In genomic region chr4:140469760-140470452, GRCm38 (mm10) we compare ENCODE assay signal across 10 mouse cellular contexts.
DNase-seq lines count a peak whose midpoint lies in the region; TF ChIP-seq lines count a peak whose summit lies in the region.
"Had no signal": no experiment of that assay in that cellular context is flagged by ENCODE, and none has a peak within 500 bp of the region (broad histone marks: within the 10 kb centered on the region; RNA-seq: fewer than 3 reads in every experiment).

No protein-coding gene starts in this region.

- peaks cover 22% of the 10 kb centered on the region for H3K9me3 ChIP-seq in CH12.LX (replicated peaks; ENCODE audit: low read length)
- H3K9me3 ChIP-seq: hindbrain, embryonic 13.5 days had no signal

- peak in 1 of 2 experiments; percentile 43; a peak in 2 of 4 replicates for TF ChIP-seq CTCF in CH12.LX (conservative IDR thresholded peaks at IDR 0.05 in 1 of 2, IDR thresholded peaks at IDR 0.05 in 1 of 2; ENCODE audit: low read depth in 2 of 2, low read length in 2 of 2)
- TF ChIP-seq CTCF in brain, embryonic 14.5 days (IDR thresholded peaks at IDR 0.05; ENCODE audit: borderline replicate concordance, extremely low read depth, insufficient read depth, insufficient read length): peak; percentile 17; the same call in 1 of the 2 replicates
- no peak for TF ChIP-seq CTCF in thymus, adult 2 months (IDR thresholded peaks at IDR 0.05; ENCODE audit: borderline replicate concordance, control insufficient read depth, extremely low read depth, insufficient read depth, low read length, poor library complexity)

- no peak overlapping the region for H3K27ac ChIP-seq in CH12.LX (ENCODE audit: insufficient read depth, low read depth)
- no peak overlapping the region for H3K27ac ChIP-seq in thymus, adult 2 months (ENCODE audit: control insufficient read depth, insufficient read depth, low read length)
- H3K27ac ChIP-seq: hindbrain, embryonic 13.5 days; liver, embryonic 13.5 days had no signal

- peak; percentile 22 for TF ChIP-seq RAD21 in CH12.LX (IDR thresholded peaks at IDR 0.05; ENCODE audit: low read depth, low read length)

- no peak overlapping the region for H3K4me2 ChIP-seq in CH12.LX (ENCODE audit: insufficient read depth, low read depth, poor library complexity, severe bottlenecking)
- H3K4me2 ChIP-seq: hindbrain, embryonic 13.5 days; liver, embryonic 13.5 days had no signal

- H3K36me3 ChIP-seq in CH12.LX (replicated peaks in 1 of 2; ENCODE audit: control insufficient read depth in 1 of 2, insufficient read depth in 1 of 2, low read length in 1 of 2): no peaks in the 10 kb centered on the region
- H3K36me3 ChIP-seq in thymus, adult 2 months (ENCODE audit: control insufficient read depth, insufficient read depth, low read length): no peaks in the 10 kb centered on the region
- H3K36me3 ChIP-seq: hindbrain, embryonic 13.5 days; liver, embryonic 13.5 days had no signal

- no peaks in the 10 kb centered on the region for H3K4me1 ChIP-seq in CH12.LX (ENCODE audit: control insufficient read depth in 1 of 2, insufficient read depth in 2 of 2)
- no peaks in the 10 kb centered on the region for H3K4me1 ChIP-seq in thymus, adult 2 months (replicated peaks; ENCODE audit: control insufficient read depth, insufficient read depth, low read length)
- H3K4me1 ChIP-seq: liver, embryonic 13.5 days had no signal

- no peak overlapping the region for H3K4me3 ChIP-seq in CH12.LX (replicated peaks in 1 of 3; ENCODE audit: low read depth in 2 of 3, low read length in 2 of 3, poor library complexity in 1 of 3)
- no peak overlapping the region for H3K4me3 ChIP-seq in thymus, adult 2 months (ENCODE audit: control insufficient read depth, insufficient read depth, low read length)
- H3K4me3 ChIP-seq: hindbrain, embryonic 13.5 days; liver, embryonic 13.5 days had no signal

- 72% methylated on average over 13 of the region's 13 CpGs for WGBS in thymus, adult 2 months

- dilution Hi-C loops in CH12.LX (cut with MboI; ENCODE audit: extremely low pct_ligation_motif_present, extremely low pct_unique_long_range_greater_than_20kb, low sequenced_read_pairs): no loop called here

- no peak for TF ChIP-seq EP300 in CH12.LX (IDR thresholded peaks at IDR 0.05; ENCODE audit: low read length)

- DNase-seq in gastrocnemius, postnatal 10 days: peak; percentile 23
- no peak for DNase-seq in gastrocnemius, postnatal 14 days
- DNase-seq in CH12.LX (ENCODE audit: extremely low read depth): peak; percentile 2
- DNase-seq in brain, embryonic 14.5 days (ENCODE audit: low read depth): peak; percentile 41
- peak; percentile 46 to 50 for DNase-seq in layer of hippocampus, postnatal 25 days (ENCODE audit: extremely low spot score in 1 of 2, low spot score in 1 of 2)
- no peak for DNase-seq in spleen, postnatal 4 days (ENCODE audit: low spot score in 2 of 2)
- DNase-seq in B cell, adult 2 months: no peak
- DNase-seq in thymus, adult 2 months: no peak
- DNase-seq: liver, embryonic 13.5 days had no signal

- peaks cover 39% of the 10 kb centered on the region for H3K27me3 ChIP-seq in CH12.LX (replicated peaks)
- no peaks in the 10 kb centered on the region for H3K27me3 ChIP-seq in thymus, adult 2 months (ENCODE audit: control insufficient read depth, insufficient read depth, low read length)
- H3K27me3 ChIP-seq: liver, embryonic 13.5 days had no signal

- TF ChIP-seq POLR2A in CH12.LX (IDR thresholded peaks at IDR 0.05; ENCODE audit: low read depth, low read length): no peak
- TF ChIP-seq POLR2A in brain, embryonic 14.5 days (IDR thresholded peaks at IDR 0.05; ENCODE audit: borderline replicate concordance, extremely low read depth, insufficient read depth, insufficient read length, poor library complexity, severe bottlenecking): no peak
- no peak for TF ChIP-seq POLR2A in thymus, adult 2 months (IDR thresholded peaks at IDR 0.05; ENCODE audit: control insufficient read depth, extremely low read depth, insufficient read depth, low read length, poor library complexity)

- intact Hi-C loops in gastrocnemius, postnatal 14 days (cut with DNase I; ENCODE audit: low total_unique reads): no loop called here

- no peak overlapping the region for H3K9ac ChIP-seq in CH12.LX (ENCODE audit: insufficient read depth, low read depth)
- H3K9ac ChIP-seq: hindbrain, embryonic 13.5 days; liver, embryonic 13.5 days had no signal

- in situ Hi-C loops in CH12.LX (cut with MboI; ENCODE audit: low pct_ligation_motif_present, low pct_unique_long_range_greater_than_20kb, low sequenced_read_pairs): no loop called here

- H3K79me2 ChIP-seq in CH12.LX (replicated peaks; ENCODE audit: control insufficient read depth, extremely low read depth, insufficient read depth, poor library complexity, severe bottlenecking): no peaks in the 10 kb centered on the region

TF ChIP-seq in CH12.LX, 34 proteins besides CTCF, POLR2A, EP300 and RAD21:
- TF ChIP-seq JUND (conservative IDR thresholded peaks at IDR 0.05; ENCODE audit: low read depth, low read length) (no peak), CHD1 (IDR thresholded peaks at IDR 0.05; ENCODE audit: low read depth, low read length) (no peak), IRF4 (IDR thresholded peaks at IDR 0.05; ENCODE audit: low read depth, low read length) (no peak), NRF1 (IDR thresholded peaks at IDR 0.05; ENCODE audit: low read depth, low read length) (no peak), UBTF (IDR thresholded peaks at IDR 0.05; ENCODE audit: low read depth, low read length) (no peak), CHD2 (IDR thresholded peaks at IDR 0.05; ENCODE audit: low read length) (no peak), SMC3 (IDR thresholded peaks at IDR 0.05; ENCODE audit: low read depth, low read length) (no peak), MEF2A (IDR thresholded peaks at IDR 0.05; ENCODE audit: borderline replicate concordance, low read depth, low read length) (no peak), POLR2AphosphoS2 (IDR thresholded peaks at IDR 0.05; ENCODE audit: low read depth, low read length) (no peak), KAT2A (IDR thresholded peaks at IDR 0.05; ENCODE audit: insufficient replicate concordance, low read length) (no peak), SIN3A (IDR thresholded peaks at IDR 0.05; ENCODE audit: low read length) (no peak), MAZ (IDR thresholded peaks at IDR 0.05; ENCODE audit: low read depth, low read length) (no peak), ELF1 (IDR thresholded peaks at IDR 0.05; ENCODE audit: low read depth, low read length) (no peak)

Comparison
In these comparisons a context has a peak if more than half of its experiments do, and no peak if none do; other contexts are left out.
1. DNase-seq: peak in gastrocnemius, postnatal 10 days (single experiment), CH12.LX (single experiment), brain, embryonic 14.5 days (single experiment) and layer of hippocampus, postnatal 25 days (2 of 2); none in gastrocnemius, postnatal 14 days (single experiment), spleen, postnatal 4 days (0 of 2), B cell, adult 2 months (0 of 2) and thymus, adult 2 months (single experiment).